Mouse (Mus musculus) inflammation-experienced regulatory T-cells, adult 16 weeks (primary cell): ENCODE data around the gene Rsph4a. TPM values are rescaled to one million over a fixed set of nuclear protein-coding genes. Genes with fewer than 3 reads are reported as not detected.

Source experiments
- polyA plus RNA-seq: library from polyadenylated mRNA; unstranded; fragments of 100-300 nt; shearing (Covaris generic); gene quantifications from one replicate; pipeline ENCODE4 v1.2.1, GENCODE M21; 2017

Gene Rsph4a
- not detected for polyA plus RNA-seq

DNA sequence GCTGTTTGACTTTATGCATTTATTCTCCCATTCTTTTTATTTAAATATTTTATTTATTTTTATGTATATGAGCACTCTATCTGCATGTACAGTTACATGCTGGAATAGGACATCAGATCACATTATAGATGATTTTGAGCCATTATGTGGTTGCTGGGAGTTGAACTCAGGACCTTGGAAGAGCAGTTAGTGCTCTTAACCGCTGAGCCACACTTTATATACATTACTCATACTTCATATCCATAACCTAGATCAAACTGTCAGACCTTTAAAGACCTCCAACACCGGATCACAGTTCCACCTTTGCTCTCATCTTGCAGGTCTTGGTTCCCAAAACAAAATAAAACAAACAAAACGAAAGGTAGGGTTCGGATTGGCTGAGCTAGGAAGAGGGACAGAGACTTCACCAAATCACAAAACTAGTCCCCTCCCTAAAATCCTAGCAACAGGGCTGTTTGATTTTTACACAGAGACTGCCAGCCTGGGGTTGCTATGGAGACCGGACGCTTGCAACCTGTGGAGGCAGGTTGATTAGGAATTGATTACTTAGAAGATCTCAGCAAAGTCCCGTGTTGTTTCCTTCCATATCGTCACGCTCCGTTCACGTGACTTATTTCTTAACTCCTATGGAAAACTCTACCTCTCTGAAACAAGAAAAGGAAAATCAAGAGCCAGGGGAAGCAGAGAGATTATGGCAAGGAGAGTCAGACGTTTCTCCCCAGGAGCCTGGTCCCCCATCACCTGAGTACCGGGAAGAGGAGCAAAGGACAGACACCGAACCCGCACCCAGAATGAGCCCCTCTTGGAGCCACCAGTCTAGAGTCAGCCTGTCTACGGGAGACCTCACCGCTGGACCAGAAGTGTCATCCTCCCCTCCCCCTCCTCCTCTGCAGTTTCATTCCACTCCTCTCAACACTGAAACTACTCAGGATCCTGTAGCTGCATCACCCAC lies at the start of gene Rsph4a:
Gene Rsph4a (plus strand): TSS at position 582 of the 952 bp plus-strand sequence.

GRCm38 (mm10) chr10:33857421-33857820 lies 47.5 kb upstream of the Rsph4a start, which contains the start of gene Sult3a1:
Sult3a1 (plus strand) TSS chr10:33857721.

GRCm38 (mm10) chr10:33950803-33951583 lies 46.1 kb downstream of the Rsph4a start, which contains the start of gene Zup1:
Zup1 (minus strand) TSS chr10:33951269.

Other genes with a start within 250 kb of the Rsph4a start
- not detected for gene Sult3a2, start 118.4 kb upstream of the Rsph4a start, polyA plus RNA-seq
- gene Sult3a1, start 47.4 kb upstream of the Rsph4a start, polyA plus RNA-seq: not detected
- gene Zup1, start 46.2 kb downstream of the Rsph4a start, polyA plus RNA-seq: 74.1 TPM
- gene Rwdd1, start 114.5 kb downstream of the Rsph4a start, polyA plus RNA-seq: 81.0 TPM
- gene Trappc3l, start 132.5 kb downstream of the Rsph4a start, polyA plus RNA-seq: not detected
- gene Calhm4, start 139.2 kb downstream of the Rsph4a start, polyA plus RNA-seq: not detected
- gene Calhm5, start 191.4 kb downstream of the Rsph4a start, polyA plus RNA-seq: not detected
- 27.0 TPM for gene Calhm6, start 222.9 kb downstream of the Rsph4a start, polyA plus RNA-seq